In the genomic region with DNA sequence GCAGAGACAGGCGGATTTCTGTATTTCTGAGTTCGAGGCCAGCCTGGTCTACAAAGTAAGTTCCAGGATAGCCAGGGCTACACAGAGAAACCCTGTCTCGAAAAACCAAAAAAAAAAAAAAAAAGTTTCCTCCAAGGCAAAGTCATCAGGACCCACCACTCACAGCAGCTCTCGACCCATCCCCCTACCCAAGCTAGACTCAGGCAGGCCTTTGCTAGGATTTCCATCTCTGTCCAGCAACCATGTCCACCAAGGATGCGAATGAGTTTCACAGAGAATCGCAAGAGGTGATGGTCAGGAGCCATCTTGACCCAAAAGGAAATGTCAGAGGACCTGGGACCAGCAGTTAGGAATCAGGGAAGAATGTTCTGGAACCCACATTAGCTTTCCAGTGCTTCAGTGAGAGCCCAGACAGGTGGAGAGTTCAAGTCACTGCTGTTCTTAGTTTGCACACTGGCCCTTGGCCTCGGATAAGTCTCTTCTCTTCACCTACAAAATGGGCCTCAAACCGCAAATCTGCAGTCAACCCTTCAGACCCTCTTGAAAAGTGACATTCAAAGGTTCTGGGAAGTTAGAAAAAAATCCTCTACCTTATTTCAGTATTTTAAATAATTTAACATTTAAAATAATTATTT, we compare ENCODE assay signal across 25 mouse cellular contexts.
"Had no signal": no experiment of that assay in that cellular context is flagged by ENCODE, and none has a peak within 500 bp of the region (broad histone marks: within the 10 kb centered on the region; RNA-seq: fewer than 3 reads in every experiment).

No protein-coding gene starts in this region.

- H3K27ac ChIP-seq: embryonic facial prominence, embryonic 10.5 days; embryonic facial prominence, embryonic 12.5 days; embryonic facial prominence, embryonic 13.5 days; embryonic facial prominence, embryonic 15.5 days; forebrain, embryonic 10.5 days; forebrain, embryonic 12.5 days; forebrain, embryonic 13.5 days; forebrain, embryonic 15.5 days; gastrocnemius, adult 2 months; heart, adult 2 months had no signal

- H3K36me3 ChIP-seq: embryonic facial prominence, embryonic 10.5 days; embryonic facial prominence, embryonic 12.5 days; embryonic facial prominence, embryonic 13.5 days; embryonic facial prominence, embryonic 15.5 days; forebrain, embryonic 10.5 days; forebrain, embryonic 12.5 days; forebrain, embryonic 15.5 days had no signal

- H3K4me1 ChIP-seq: embryonic facial prominence, embryonic 10.5 days; embryonic facial prominence, embryonic 12.5 days; embryonic facial prominence, embryonic 13.5 days; embryonic facial prominence, embryonic 15.5 days; forebrain, embryonic 10.5 days; forebrain, embryonic 13.5 days; forebrain, embryonic 15.5 days had no signal

- H3K4me2 ChIP-seq: embryonic facial prominence, embryonic 12.5 days; embryonic facial prominence, embryonic 13.5 days; embryonic facial prominence, embryonic 15.5 days; forebrain, embryonic 12.5 days; forebrain, embryonic 13.5 days; forebrain, embryonic 15.5 days had no signal

- DNase-seq: cerebellum, adult 9-10 months; cerebellum, adult 9-11 months; cerebellum, postnatal 10 days; cerebellum, postnatal 14 days; cerebellum, postnatal 25 days; cerebellum, postnatal 36 days; embryo, embryonic 11 days; forebrain, postnatal 0 days; gastrocnemius, adult 2 months; gastrocnemius, postnatal 10 days; gastrocnemius, postnatal 14 days; gastrocnemius, postnatal 25 days; gastrocnemius, postnatal 36 days; heart, adult 11 months; heart, adult 18-20 months; heart, adult 2 months had no signal

- H3K4me3 ChIP-seq: embryonic facial prominence, embryonic 10.5 days; embryonic facial prominence, embryonic 12.5 days; embryonic facial prominence, embryonic 13.5 days; embryonic facial prominence, embryonic 15.5 days; erythroblast, embryonic 14.5 days; forebrain, embryonic 10.5 days; forebrain, embryonic 12.5 days; forebrain, embryonic 13.5 days; forebrain, embryonic 15.5 days; gastrocnemius, adult 2 months; heart, adult 2 months had no signal

- H3K9ac ChIP-seq: embryonic facial prominence, embryonic 12.5 days; embryonic facial prominence, embryonic 13.5 days; embryonic facial prominence, embryonic 15.5 days; forebrain, embryonic 12.5 days; forebrain, embryonic 13.5 days; forebrain, embryonic 15.5 days; forebrain, postnatal 0 days had no signal

- H3K27me3 ChIP-seq: embryonic facial prominence, embryonic 12.5 days; embryonic facial prominence, embryonic 13.5 days; embryonic facial prominence, embryonic 15.5 days; forebrain, embryonic 12.5 days; forebrain, embryonic 13.5 days; forebrain, embryonic 15.5 days had no signal

- H3K9me3 ChIP-seq: embryonic facial prominence, embryonic 10.5 days; embryonic facial prominence, embryonic 12.5 days; embryonic facial prominence, embryonic 13.5 days; embryonic facial prominence, embryonic 15.5 days; forebrain, embryonic 10.5 days; forebrain, embryonic 12.5 days; forebrain, embryonic 13.5 days; forebrain, embryonic 15.5 days had no signal
